Mouse (Mus musculus) lung, adult 2 months (tissue): ENCODE results near the gene Ruvbl2. TPM values are rescaled to one million over a fixed set of nuclear protein-coding genes. Genes with fewer than 3 reads are reported as not detected.

Source experiments
- DNase-seq: peaks from one replicate; pipeline ENCODE4 v3.0.0; 2022
- H3K4me1 ChIP-seq: fragments of 200-500 bp; 2 replicates; pipeline ENCODE4 v1.6.1; 2011; ENCODE audit warnings: low read length; ENCODE audit not compliant: control insufficient read depth, insufficient read depth
- H3K4me3 ChIP-seq: fragments of 200-500 bp; replicated peaks from 2 replicates; pipeline ENCODE3; 2011; ENCODE audit warnings: low read depth, mild to moderate bottlenecking, control low read depth, low read length; ENCODE audit errors: extremely low read depth
- CTCF ChIP-seq: fragments of 200-500 bp; IDR thresholded peaks from 2 replicates; pipeline ENCODE4 v1.5.1; 2011; ENCODE audit warnings: mild to moderate bottlenecking, low read length, control low read depth; ENCODE audit not compliant: insufficient read depth
- POLR2A ChIP-seq: fragments of 200-500 bp; IDR thresholded peaks from 2 replicates; pipeline ENCODE4 v1.6.1; 2011; ENCODE audit warnings: low read depth, mild to moderate bottlenecking, control low read depth, low read length, borderline replicate concordance; ENCODE audit errors: extremely low read depth
- WGBS: fragments of 180-500 bp; shearing (Covaris S2); methylation state at CpG from one replicate; pipeline ENCODE4 v1.1.7; 2018; 5-methylcytosine and 5-hydroxymethylcytosine counted together
- polyA plus RNA-seq: library from polyadenylated mRNA; depleted of rRNA; stranded (reverse); fragments of >200 nt; gene quantifications from 2 replicates; pipeline ENCODE4 v1.2.3, GENCODE M21; 2012

The Ruvbl2 gene
- polyA plus RNA-seq, 1 experiment = 61.1 TPM

- H3K4me3 ChIP-seq = no peak overlapping the region
- DNase-seq = no peak
- peaks cover 6% of the 10 kb centered on the region for H3K4me1 ChIP-seq
- TF ChIP-seq POLR2A = 0 out of 2 replicates have a peak, but pooled peaks have one; percentile 19
- TF ChIP-seq CTCF = no peak
- WGBS = 74% methylated on average over 13 of the region's 13 CpGs
Measured at GRCm38 (mm10) chr7:45455932-45456696, 18.2 kb upstream of the Ruvbl2 start.

- Histone ChIP-seq H3K4me1 (peaks cover 3% of the 10 kb centered on the region; the same call in 1 of the 2 replicates), H3K4me3 (no peak overlapping the region)
- TF ChIP-seq POLR2A = no peak
- no peak for TF ChIP-seq CTCF
- 87% methylated on average over 15 of the region's 15 CpGs for WGBS
- DNase-seq = no peak
Measured at GRCm38 (mm10) chr7:45454971-45455370, 17.1 kb upstream of the Ruvbl2 start.

GRCm38 (mm10) chr7:45451344-45451982 is 13.6 kb upstream of the Ruvbl2 start:
- no peak overlapping the region for H3K4me3 ChIP-seq
- DNase-seq = peak; percentile 75
- 55% methylated on average over 23 of the region's 23 CpGs for WGBS

GRCm38 (mm10) chr7:45449974-45450373 is 12.1 kb upstream of the Ruvbl2 start:
- no peak for DNase-seq
- TF ChIP-seq POLR2A = no peak
- TF ChIP-seq CTCF = no peak
- 81% methylated on average over 1 of the region's 1 CpGs for WGBS
- no peak overlapping the region for H3K4me3 ChIP-seq
- H3K4me1 ChIP-seq = no peaks in the 10 kb centered on the region; the same call in 1 of the 2 replicates

More at GRCm38 (mm10) chr7:45451344-45451982, 13.6 kb upstream of the Ruvbl2 start:
- TF ChIP-seq CTCF (peak; percentile 76), POLR2A (no peak)
- H3K4me1 ChIP-seq = no peaks in the 10 kb centered on the region; the same call in 1 of the 2 replicates

GRCm38 (mm10) chr7:45447325-45447990 is 9.6 kb upstream of the Ruvbl2 start:
- peak; percentile 53 for TF ChIP-seq CTCF
- no peak for TF ChIP-seq POLR2A

GRCm38 (mm10) chr7:45446589-45446988 is 8.7 kb upstream of the Ruvbl2 start:
- H3K4me1 ChIP-seq = no peaks in the 10 kb centered on the region; the same call in 1 of the 2 replicates
- no peak for TF ChIP-seq CTCF
- no peak overlapping the region for H3K4me3 ChIP-seq
- DNase-seq = no peak

More at GRCm38 (mm10) chr7:45447325-45447990, 9.6 kb upstream of the Ruvbl2 start:
- Histone ChIP-seq H3K4me3 (no peak overlapping the region), H3K4me1 (no peaks in the 10 kb centered on the region; the same call in 1 of the 2 replicates)
- no peak for DNase-seq
- WGBS = 36% methylated on average over 11 of the region's 11 CpGs

- TF ChIP-seq POLR2A (no peak), CTCF (no peak)
- DNase-seq = no peak
- Histone ChIP-seq H3K4me1 (no peaks in the 10 kb centered on the region; the same call in 1 of the 2 replicates), H3K4me3 (no peak overlapping the region)
- 78% methylated on average over 22 of the region's 22 CpGs for WGBS
Measured at GRCm38 (mm10) chr7:45443526-45444420, 5.9 kb upstream of the Ruvbl2 start.

GRCm38 (mm10) chr7:45437046-45437445 is 850 bp downstream of the Ruvbl2 start:
- no peak for DNase-seq

GRCm38 (mm10) chr7:45436444-45436843 is 1.5 kb downstream of the Ruvbl2 start:
- DNase-seq = no peak
- H3K4me1 ChIP-seq = peaks cover 9% of the 10 kb centered on the region
- no peak overlapping the region for H3K4me3 ChIP-seq
- TF ChIP-seq POLR2A = no peak
- TF ChIP-seq CTCF = no peak
- 87% methylated on average over 5 of the region's 5 CpGs for WGBS

More at GRCm38 (mm10) chr7:45437046-45437445, 850 bp downstream of the Ruvbl2 start:
- peaks cover 9% of the 10 kb centered on the region for H3K4me1 ChIP-seq
- 65% methylated on average over 6 of the region's 6 CpGs for WGBS
- no peak overlapping the region for H3K4me3 ChIP-seq
- TF ChIP-seq CTCF = no peak
- TF ChIP-seq POLR2A = no peak
